Mouse (Mus musculus) CH12.LX (cell line): ENCODE data around the gene Nepro.

Source experiments
- BHLHE40 ChIP-seq: IDR thresholded peaks from 2 replicates; pipeline ENCODE4 v1.6.1; 2011; ENCODE audit warnings: mild to moderate bottlenecking, low read depth, low read length, improper control_type of control experiment
- CTCF ChIP-seq, 2 experiments: IDR thresholded peaks in 1 of 2; conservative IDR thresholded peaks in 1 of 2; 2 replicates each; pipeline ENCODE4 v1.5.1; 2011 to 2012; ENCODE audit warnings: low read depth in 2 of 2, low read length in 2 of 2, improper control_type of control experiment in 1 of 2, inconsistent platforms in 1 of 2, mild to moderate bottlenecking in 1 of 2, moderate library complexity in 1 of 2
- EP300 ChIP-seq: IDR thresholded peaks from 2 replicates; pipeline ENCODE4 v1.6.1; 2011; ENCODE audit warnings: low read length, improper control_type of control experiment
- HCFC1 ChIP-seq: IDR thresholded peaks from 2 replicates; pipeline ENCODE4 v1.6.1; 2012; ENCODE audit warnings: low read depth, mild to moderate bottlenecking, inconsistent platforms, low read length, improper control_type of control experiment
- POLR2A ChIP-seq: IDR thresholded peaks from 2 replicates; pipeline ENCODE4 v1.6.1; 2011; ENCODE audit warnings: low read depth, mild to moderate bottlenecking, improper control_type of control experiment, low read length
- SMC3 ChIP-seq: IDR thresholded peaks from 2 replicates; pipeline ENCODE4 v1.6.1; 2011; ENCODE audit warnings: low read depth, low read length, improper control_type of control experiment
- TBP ChIP-seq: conservative IDR thresholded peaks from 2 replicates; pipeline ENCODE4 v1.6.1; 2011; ENCODE audit warnings: low read depth, low read length, improper control_type of control experiment
- UBTF ChIP-seq: IDR thresholded peaks from 2 replicates; pipeline ENCODE4 v1.6.1; 2012; ENCODE audit warnings: low read depth, mild to moderate bottlenecking, inconsistent platforms, low read length, improper control_type of control experiment, moderate library complexity
- ZC3H11A ChIP-seq: IDR thresholded peaks from 2 replicates; pipeline ENCODE4 v1.6.1; 2012; ENCODE audit warnings: low read depth, mild to moderate bottlenecking, inconsistent platforms, low read length, improper control_type of control experiment

GRCm38 (mm10) chr16:44695859-44696620 is 28.1 kb upstream of the Nepro start:
- TF ChIP-seq BHLHE40 (no peak), POLR2A (no peak), CTCF (conservative IDR thresholded peaks at IDR 0.05 in 1 of 2, IDR thresholded peaks at IDR 0.05 in 1 of 2; ENCODE audit: low read depth in 2 of 2, low read length in 2 of 2) (no peak), ZC3H11A (no peak), UBTF (no peak), SMC3 (no peak), EP300 (no peak), HCFC1 (no peak), TBP (no peak)
